Mouse (Mus musculus) R1 (cell line): ENCODE results near the gene Cox19.

Experiments
- DNase-seq: peaks from one replicate; pipeline ENCODE4 v3.0.0-alpha.2; 2018; ENCODE audit warnings: low read depth, low spot score

Gene Cox19

GRCm38 (mm10) chr5:139327634-139328020, 23.6 kb downstream of the Cox19 start:
- DNase-seq: no peak

DNA sequence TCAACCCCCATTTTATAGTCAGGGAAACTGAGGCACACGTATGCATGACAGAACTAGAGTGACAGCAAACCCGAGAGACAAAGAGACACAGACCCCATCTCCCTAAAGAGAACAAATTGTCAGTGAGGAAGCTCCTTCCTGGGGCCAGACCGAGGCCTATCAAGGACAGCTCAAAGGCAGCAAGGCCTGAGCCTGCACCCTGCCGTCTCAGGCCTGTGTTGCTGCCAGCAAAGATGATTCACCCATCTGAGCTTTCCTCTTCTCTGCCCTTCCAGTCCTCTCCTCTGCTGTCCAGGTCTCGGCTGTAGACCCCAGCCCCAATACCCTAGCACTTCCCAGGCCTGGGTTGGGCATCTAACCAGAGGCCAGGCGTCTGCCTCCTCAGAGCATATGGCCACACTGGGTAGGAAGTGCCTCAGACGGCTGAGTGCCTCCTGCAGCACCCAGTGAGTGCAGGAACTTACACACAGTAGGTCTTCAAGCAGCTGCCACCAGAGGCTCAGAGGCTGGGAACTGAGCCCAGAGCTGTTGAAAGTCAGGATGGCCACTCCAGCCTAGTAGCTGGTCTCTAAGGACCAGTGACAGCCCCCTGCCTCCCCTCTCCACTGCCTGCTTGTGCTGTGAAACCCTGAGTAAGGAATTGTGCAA, 24.1 kb downstream of the Cox19 start:
- DNase-seq: no peak

DNA sequence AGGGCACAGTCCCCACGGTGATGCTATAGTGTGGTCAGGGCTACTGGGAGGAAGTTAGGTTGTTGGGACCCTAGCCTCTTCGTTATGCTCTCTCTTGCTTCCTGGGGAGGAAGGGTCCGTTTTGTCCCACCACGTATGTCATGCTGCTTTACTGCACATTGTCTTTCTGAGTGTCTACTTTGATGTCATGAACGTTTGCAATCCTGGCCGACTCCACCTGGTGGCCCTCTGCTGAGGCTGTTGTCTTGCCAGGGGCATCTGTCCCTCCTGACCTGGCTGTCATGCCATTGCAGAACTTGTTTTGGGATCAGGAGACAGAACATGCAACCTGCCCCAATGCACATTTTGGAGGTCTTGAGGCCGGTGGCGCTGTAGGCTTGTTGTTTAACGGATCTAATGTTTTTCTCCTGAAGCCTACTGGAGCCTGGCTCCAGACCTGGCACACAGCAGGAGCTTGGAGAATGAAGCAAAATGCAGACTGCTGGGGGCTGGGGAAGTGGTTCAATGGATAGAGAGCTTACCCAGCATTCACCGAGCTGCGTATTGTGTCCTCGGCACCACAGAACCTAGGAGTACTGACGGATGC, 25.0 kb downstream of the Cox19 start:
- no peak for DNase-seq

DNA sequence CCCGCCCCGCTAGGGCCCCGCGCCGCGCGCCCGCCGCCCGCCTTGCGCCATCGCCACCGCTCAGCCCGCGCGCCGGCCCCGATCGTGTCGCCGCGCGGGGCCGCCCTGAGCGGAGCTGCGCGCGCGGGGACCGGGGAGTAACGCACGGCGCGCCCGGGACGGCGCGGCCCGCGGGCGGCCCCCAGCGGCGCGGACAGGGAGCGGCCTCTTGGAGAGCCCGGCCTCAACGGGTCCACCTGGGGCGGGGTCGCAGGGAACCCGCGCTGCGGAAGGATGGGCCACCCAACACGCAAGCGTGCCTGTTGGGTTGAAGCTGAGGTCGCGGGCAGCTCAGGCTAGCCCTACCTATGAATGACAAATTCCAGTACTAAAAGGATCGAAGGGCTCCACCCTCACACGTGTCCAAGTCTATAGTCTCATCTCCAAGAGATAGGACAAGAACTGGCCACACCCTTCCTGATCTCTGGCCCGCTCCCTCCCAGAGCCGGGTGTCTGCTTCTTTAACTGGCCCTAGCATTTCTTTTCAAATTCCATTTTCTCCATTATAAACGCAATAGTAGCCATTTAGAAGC, 25.7 kb downstream of the Cox19 start, which contains the start of gene Adap1:
Adap1 (minus strand) TSS at position 228 of the 572 bp plus-strand sequence.
- DNase-seq: peak; percentile 98

GRCm38 (mm10) chr5:139324691-139325394, 26.4 kb downstream of the Cox19 start:
- DNase-seq: peak; percentile 50

DNA sequence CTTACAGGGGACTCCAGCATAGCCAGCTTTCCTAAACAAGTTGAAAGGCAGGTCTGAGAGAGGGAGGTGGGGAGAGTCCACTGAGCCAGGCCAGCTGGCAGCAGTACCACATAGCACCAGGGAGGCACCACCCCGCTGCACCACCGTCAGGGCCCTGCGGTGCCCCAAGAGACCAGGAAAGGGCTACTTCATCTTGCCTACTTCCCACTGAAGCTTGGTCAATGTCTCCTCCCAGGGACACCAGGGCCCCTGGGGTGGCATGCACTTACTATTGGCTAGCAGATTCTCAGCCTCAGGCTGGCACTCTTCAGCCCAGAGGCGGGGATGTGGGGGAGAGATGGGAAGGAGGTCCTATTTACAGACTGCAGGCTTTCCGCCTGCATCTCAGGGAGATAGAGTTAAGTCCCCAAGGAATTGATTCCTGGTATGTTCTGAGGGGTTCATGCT, 27.1 kb downstream of the Cox19 start:
- DNase-seq: no peak

DNA sequence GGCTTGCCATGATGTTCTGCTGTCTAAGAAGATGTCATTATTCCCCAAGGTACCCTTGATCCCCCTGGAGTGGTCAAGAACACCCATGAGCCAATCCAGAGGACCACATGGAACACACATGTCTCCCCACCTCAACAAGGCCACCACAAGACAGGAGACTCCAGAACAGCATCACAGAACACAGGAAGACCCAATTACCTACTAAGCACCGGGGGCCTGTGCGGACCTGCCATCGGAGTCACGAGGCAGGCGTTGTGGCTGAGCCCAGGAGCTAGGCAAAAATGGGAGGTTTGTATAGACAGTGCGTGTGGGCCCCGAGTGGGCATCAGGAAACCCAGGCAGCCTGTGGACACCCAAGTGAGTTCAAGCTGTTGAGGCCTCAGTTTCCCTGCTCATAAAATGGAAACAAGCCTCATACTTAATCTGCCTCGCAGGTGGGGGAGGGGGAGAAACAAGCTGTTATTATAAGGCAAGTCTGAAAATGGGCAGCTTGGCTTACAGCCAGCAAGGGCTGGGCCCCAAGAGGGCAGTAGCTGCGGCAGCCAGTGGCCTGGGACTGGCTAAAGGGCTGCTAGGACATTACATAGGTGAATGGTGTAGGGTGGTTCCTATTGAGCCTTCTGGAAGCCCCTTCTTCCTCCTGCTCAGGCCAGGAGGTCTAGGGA, 27.8 kb downstream of the Cox19 start:
- no peak for DNase-seq

GRCm38 (mm10) chr5:139321331-139321730, 29.9 kb downstream of the Cox19 start:
- no peak for DNase-seq

GRCm38 (mm10) chr5:139320424-139320823, 30.8 kb downstream of the Cox19 start:
- DNase-seq: no peak

DNA sequence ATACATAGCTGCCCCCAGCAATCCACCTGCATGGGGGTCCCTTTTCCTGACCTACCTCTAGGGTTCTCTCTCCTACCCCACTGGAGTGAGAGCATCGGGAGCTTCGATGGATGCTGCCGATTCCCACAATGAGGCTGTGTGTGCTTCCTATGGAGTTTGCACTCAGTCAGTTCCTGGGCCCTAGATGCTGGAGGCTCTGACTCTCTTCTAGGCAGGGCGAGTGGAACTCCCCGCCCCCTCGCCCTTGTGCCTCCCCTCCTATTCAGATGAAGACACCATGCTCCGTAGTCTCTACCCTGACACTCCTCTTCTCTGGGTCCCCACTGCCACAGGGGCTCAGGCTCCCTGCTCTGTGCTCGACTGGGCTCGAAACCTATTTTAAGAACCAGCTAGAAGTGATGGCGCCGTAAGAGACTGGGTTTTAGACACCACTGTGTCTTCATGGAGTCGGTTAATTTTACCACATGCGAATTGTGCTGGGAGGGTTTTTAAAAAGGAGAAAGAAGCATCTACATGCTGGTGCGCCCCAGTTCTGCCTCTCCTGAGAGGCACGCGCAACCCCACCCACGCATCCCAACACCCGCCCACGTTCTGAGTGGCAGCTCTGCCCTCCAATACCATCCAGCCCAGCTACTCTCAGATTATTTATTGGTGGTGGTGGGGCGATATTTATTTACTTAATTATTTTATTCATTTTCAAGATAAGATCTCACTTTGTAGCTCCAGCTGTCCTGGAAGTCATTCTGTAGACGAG, 33.3 kb downstream of the Cox19 start:
- DNase-seq: peak; percentile 75

GRCm38 (mm10) chr5:139316982-139317675, 34.1 kb downstream of the Cox19 start:
- DNase-seq: no peak

DNA sequence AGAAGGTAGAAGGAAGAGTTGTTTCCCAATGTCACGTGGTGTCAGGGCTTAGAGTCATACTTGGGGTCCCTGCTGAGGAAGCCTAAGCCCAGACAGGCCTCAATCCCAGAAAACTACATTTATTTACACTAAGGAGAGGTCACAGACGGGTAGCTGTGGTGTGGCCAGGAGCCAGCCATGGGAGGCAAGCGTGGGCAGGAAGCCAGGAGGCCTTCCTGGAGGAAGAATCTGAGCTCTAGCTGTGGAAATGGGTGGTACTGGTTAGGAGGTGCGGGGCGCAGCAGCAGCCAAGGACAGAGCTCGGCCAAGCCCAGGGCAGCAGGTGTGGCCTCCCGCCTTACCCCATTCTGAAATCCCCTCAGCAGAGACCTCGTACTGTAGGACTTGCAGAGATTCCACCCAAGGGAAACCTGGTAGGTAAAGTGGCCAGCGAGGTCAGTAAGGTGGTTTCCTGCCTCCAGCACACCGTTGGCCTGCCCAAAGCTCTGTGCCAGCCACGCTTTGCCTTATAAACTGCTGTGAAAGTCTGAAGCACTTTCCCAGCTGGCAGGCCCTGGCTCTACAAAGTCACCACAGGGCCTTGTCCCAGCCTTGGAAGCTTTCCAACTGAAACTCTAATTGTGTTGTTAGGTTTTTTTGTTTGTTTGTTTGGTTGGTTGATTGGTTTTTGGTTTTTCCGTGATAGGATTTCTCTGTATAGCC, 36.1 kb downstream of the Cox19 start:
- no peak for DNase-seq

DNA sequence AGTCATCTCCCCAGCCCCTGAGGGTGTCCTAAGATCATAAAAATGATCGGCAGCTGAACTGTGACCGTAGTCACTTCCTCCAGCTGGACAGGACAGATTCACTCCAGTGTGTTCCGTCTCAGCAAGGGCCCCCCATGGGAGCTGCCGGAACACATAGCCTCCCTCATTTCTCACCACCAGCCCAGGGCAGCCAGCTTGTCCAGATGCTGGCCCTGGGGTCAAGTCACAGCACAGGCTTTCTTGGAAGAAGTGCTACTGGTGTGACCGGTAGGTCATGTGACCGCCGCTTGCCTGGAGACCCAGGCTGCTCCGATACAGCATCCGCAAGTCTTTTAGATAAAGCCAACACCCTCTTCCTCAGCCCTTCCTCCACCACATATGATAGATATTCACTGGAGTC, 37.7 kb downstream of the Cox19 start:
- DNase-seq: no peak

GRCm38 (mm10) chr5:139311822-139312221, 39.4 kb downstream of the Cox19 start:
- DNase-seq: no peak

DNA sequence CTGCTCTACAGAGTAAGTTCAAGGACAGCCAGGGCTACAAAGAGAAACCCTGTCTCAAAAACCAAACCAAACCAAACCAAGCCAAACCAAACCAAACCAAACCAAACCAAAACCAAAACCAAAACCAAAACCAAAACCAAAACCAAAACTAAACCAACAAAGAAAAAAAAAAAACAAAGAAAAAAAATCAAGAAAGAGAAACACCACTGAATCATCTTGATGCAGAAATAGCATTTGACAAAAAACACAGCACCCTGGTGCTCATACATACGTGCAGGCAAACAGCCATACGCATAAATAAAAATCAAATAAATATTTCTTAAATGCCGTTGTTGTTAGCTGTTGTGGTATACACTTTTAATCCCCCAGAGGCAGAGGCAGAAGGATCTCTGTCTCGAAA, 40.7 kb downstream of the Cox19 start:
- DNase-seq: no peak

GRCm38 (mm10) chr5:139309946-139310345, 41.3 kb downstream of the Cox19 start:
- DNase-seq: no peak

GRCm38 (mm10) chr5:139303646-139304061, 47.6 kb downstream of the Cox19 start:
- no peak for DNase-seq

GRCm38 (mm10) chr5:139302101-139302500, 49.1 kb downstream of the Cox19 start:
- no peak for DNase-seq

- DNase-seq: no peak
Measured at GRCm38 (mm10) chr5:139297745-139298144, 53.5 kb downstream of the Cox19 start.

GRCm38 (mm10) chr5:139297092-139297491, 54.1 kb downstream of the Cox19 start:
- DNase-seq: no peak
